Mouse (Mus musculus): ENCODE results near the gene 3110082I17Rik.

3110082I17Rik gene

DNA sequence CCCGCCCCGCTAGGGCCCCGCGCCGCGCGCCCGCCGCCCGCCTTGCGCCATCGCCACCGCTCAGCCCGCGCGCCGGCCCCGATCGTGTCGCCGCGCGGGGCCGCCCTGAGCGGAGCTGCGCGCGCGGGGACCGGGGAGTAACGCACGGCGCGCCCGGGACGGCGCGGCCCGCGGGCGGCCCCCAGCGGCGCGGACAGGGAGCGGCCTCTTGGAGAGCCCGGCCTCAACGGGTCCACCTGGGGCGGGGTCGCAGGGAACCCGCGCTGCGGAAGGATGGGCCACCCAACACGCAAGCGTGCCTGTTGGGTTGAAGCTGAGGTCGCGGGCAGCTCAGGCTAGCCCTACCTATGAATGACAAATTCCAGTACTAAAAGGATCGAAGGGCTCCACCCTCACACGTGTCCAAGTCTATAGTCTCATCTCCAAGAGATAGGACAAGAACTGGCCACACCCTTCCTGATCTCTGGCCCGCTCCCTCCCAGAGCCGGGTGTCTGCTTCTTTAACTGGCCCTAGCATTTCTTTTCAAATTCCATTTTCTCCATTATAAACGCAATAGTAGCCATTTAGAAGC is 134.8 kb downstream of the 3110082I17Rik start, which contains the start of gene Adap1:
Gene Adap1, minus strand, starts transcription at position 228 of the 572 bp plus-strand sequence.
- peak in 1 of 2 experiments; percentile 52 for DNase-seq (ENCODE audit: low spot score in 2 of 2)

GRCm38 (mm10) chr5:139324691-139325394 is 135.5 kb downstream of the 3110082I17Rik start:
- peak in 1 of 2 experiments; percentile 32 for DNase-seq (ENCODE audit: low spot score in 2 of 2)

DNA sequence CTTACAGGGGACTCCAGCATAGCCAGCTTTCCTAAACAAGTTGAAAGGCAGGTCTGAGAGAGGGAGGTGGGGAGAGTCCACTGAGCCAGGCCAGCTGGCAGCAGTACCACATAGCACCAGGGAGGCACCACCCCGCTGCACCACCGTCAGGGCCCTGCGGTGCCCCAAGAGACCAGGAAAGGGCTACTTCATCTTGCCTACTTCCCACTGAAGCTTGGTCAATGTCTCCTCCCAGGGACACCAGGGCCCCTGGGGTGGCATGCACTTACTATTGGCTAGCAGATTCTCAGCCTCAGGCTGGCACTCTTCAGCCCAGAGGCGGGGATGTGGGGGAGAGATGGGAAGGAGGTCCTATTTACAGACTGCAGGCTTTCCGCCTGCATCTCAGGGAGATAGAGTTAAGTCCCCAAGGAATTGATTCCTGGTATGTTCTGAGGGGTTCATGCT is 136.3 kb downstream of the 3110082I17Rik start:
- DNase-seq (ENCODE audit: low spot score in 2 of 2), result peak in 1 of 2 experiments; percentile 37

DNA sequence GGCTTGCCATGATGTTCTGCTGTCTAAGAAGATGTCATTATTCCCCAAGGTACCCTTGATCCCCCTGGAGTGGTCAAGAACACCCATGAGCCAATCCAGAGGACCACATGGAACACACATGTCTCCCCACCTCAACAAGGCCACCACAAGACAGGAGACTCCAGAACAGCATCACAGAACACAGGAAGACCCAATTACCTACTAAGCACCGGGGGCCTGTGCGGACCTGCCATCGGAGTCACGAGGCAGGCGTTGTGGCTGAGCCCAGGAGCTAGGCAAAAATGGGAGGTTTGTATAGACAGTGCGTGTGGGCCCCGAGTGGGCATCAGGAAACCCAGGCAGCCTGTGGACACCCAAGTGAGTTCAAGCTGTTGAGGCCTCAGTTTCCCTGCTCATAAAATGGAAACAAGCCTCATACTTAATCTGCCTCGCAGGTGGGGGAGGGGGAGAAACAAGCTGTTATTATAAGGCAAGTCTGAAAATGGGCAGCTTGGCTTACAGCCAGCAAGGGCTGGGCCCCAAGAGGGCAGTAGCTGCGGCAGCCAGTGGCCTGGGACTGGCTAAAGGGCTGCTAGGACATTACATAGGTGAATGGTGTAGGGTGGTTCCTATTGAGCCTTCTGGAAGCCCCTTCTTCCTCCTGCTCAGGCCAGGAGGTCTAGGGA is 136.9 kb downstream of the 3110082I17Rik start:
- DNase-seq (ENCODE audit: low spot score in 2 of 2), result no peak

- no peak for DNase-seq (ENCODE audit: low spot score in 2 of 2)
Measured at GRCm38 (mm10) chr5:139321331-139321730, 139.0 kb downstream of the 3110082I17Rik start.

- no peak for DNase-seq (ENCODE audit: low spot score in 2 of 2)
Measured at GRCm38 (mm10) chr5:139320424-139320823, 139.9 kb downstream of the 3110082I17Rik start.

DNA sequence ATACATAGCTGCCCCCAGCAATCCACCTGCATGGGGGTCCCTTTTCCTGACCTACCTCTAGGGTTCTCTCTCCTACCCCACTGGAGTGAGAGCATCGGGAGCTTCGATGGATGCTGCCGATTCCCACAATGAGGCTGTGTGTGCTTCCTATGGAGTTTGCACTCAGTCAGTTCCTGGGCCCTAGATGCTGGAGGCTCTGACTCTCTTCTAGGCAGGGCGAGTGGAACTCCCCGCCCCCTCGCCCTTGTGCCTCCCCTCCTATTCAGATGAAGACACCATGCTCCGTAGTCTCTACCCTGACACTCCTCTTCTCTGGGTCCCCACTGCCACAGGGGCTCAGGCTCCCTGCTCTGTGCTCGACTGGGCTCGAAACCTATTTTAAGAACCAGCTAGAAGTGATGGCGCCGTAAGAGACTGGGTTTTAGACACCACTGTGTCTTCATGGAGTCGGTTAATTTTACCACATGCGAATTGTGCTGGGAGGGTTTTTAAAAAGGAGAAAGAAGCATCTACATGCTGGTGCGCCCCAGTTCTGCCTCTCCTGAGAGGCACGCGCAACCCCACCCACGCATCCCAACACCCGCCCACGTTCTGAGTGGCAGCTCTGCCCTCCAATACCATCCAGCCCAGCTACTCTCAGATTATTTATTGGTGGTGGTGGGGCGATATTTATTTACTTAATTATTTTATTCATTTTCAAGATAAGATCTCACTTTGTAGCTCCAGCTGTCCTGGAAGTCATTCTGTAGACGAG is 142.4 kb downstream of the 3110082I17Rik start:
- DNase-seq (ENCODE audit: low spot score in 2 of 2), result peak in 1 of 2 experiments; percentile 50

- no peak for DNase-seq (ENCODE audit: low spot score in 2 of 2)
Measured at GRCm38 (mm10) chr5:139316982-139317675, 143.2 kb downstream of the 3110082I17Rik start.

- DNase-seq (ENCODE audit: low spot score in 2 of 2), result no peak
Measured at GRCm38 (mm10) chr5:139314941-139315642, 145.2 kb downstream of the 3110082I17Rik start.

DNA sequence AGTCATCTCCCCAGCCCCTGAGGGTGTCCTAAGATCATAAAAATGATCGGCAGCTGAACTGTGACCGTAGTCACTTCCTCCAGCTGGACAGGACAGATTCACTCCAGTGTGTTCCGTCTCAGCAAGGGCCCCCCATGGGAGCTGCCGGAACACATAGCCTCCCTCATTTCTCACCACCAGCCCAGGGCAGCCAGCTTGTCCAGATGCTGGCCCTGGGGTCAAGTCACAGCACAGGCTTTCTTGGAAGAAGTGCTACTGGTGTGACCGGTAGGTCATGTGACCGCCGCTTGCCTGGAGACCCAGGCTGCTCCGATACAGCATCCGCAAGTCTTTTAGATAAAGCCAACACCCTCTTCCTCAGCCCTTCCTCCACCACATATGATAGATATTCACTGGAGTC is 146.8 kb downstream of the 3110082I17Rik start:
- no peak for DNase-seq (ENCODE audit: low spot score in 2 of 2)

GRCm38 (mm10) chr5:139311822-139312221 is 148.5 kb downstream of the 3110082I17Rik start:
- DNase-seq (ENCODE audit: low spot score in 2 of 2), result no peak

GRCm38 (mm10) chr5:139310477-139310876 is 149.8 kb downstream of the 3110082I17Rik start:
- DNase-seq (ENCODE audit: low spot score in 2 of 2), result no peak

GRCm38 (mm10) chr5:139309946-139310345 is 150.4 kb downstream of the 3110082I17Rik start:
- no peak for DNase-seq (ENCODE audit: low spot score in 2 of 2)
